ENCODE assay signal across 12 mouse cellular contexts in genomic region chr2:65436917-65437316, GRCm38 (mm10).
"Had no signal": no experiment of that assay in that cellular context is flagged by ENCODE, and none has a peak within 500 bp of the region (broad histone marks: within the 10 kb centered on the region; RNA-seq: fewer than 3 reads in every experiment).

No protein-coding gene starts in this region.

- DNase-seq: retina, postnatal 1 day; right cerebral cortex, adult 18-20 months; right cerebral cortex, postnatal 14 days; right cerebral cortex, postnatal 25 days; right cerebral cortex, postnatal 4 days; spleen, adult 18-20 months; thymus, adult 18-20 months; thymus, adult 2 months; thymus, postnatal 14 days; thymus, postnatal 25 days; thymus, postnatal 36 days; thymus, postnatal 4 days had no signal
